Mouse (Mus musculus) MEL-GATA-1-ER (cell line): Measurements from ENCODE around the gene Crtac1.

Experiments
- DNase-seq: peaks from one replicate; pipeline ENCODE4 v3.0.0-alpha.2; 2012; ENCODE audit warnings: low read depth; ENCODE audit errors: extremely low read depth

The Crtac1 gene

GRCm38 (mm10) chr19:42290954-42291661 lies 140.5 kb downstream of the Crtac1 start:
- no peak for DNase-seq

GRCm38 (mm10) chr19:42288361-42288760 lies 143.2 kb downstream of the Crtac1 start:
- no peak for DNase-seq

GRCm38 (mm10) chr19:42284178-42284577 lies 147.4 kb downstream of the Crtac1 start:
- DNase-seq: no peak

- no peak for DNase-seq
Observed at GRCm38 (mm10) chr19:42279611-42280010, 152.0 kb downstream of the Crtac1 start.

- DNase-seq: no peak
Observed at GRCm38 (mm10) chr19:42278461-42278860, 153.1 kb downstream of the Crtac1 start.

GRCm38 (mm10) chr19:42277288-42277687 lies 154.3 kb downstream of the Crtac1 start:
- no peak for DNase-seq

GRCm38 (mm10) chr19:42272003-42272963 lies 159.3 kb downstream of the Crtac1 start:
- peak; percentile 73 for DNase-seq

- DNase-seq: no peak
Observed at GRCm38 (mm10) chr19:42271182-42271581, 160.4 kb downstream of the Crtac1 start.

GRCm38 (mm10) chr19:42270119-42270518 lies 161.5 kb downstream of the Crtac1 start:
- DNase-seq: no peak

GRCm38 (mm10) chr19:42268337-42268736 lies 163.2 kb downstream of the Crtac1 start:
- no peak for DNase-seq

- no peak for DNase-seq
Observed at GRCm38 (mm10) chr19:42263524-42263923, 168.1 kb downstream of the Crtac1 start.

- no peak for DNase-seq
Observed at GRCm38 (mm10) chr19:42260486-42260885, 171.1 kb downstream of the Crtac1 start.

- no peak for DNase-seq
Observed at GRCm38 (mm10) chr19:42258596-42258995, 173.0 kb downstream of the Crtac1 start.

GRCm38 (mm10) chr19:42258031-42258430 lies 173.6 kb downstream of the Crtac1 start:
- DNase-seq: no peak

- no peak for DNase-seq
Observed at GRCm38 (mm10) chr19:42257241-42257635, 174.3 kb downstream of the Crtac1 start.

GRCm38 (mm10) chr19:42256611-42257240 lies 174.9 kb downstream of the Crtac1 start:
- DNase-seq: no peak

- DNase-seq: no peak
Observed at GRCm38 (mm10) chr19:42255784-42256610, 175.6 kb downstream of the Crtac1 start.

- no peak for DNase-seq
Observed at GRCm38 (mm10) chr19:42255438-42255783, 176.2 kb downstream of the Crtac1 start.

GRCm38 (mm10) chr19:42249976-42250914 lies 181.3 kb downstream of the Crtac1 start:
- DNase-seq: no peak

GRCm38 (mm10) chr19:42247519-42247918 lies 184.1 kb downstream of the Crtac1 start, which contains the start of gene Golga7b:
Golga7b (plus strand) TSS chr19:42247574.
- peak; percentile 94 for DNase-seq
